Mouse (Mus musculus) CD8-positive naive resting alpha-beta T cell, adult 2 months (primary cell): ENCODE data around the gene Olfr691.
"Not testable (repeated sequence)": the region's sequence is repeated elsewhere in the genome, so short reads cannot be mapped to it uniquely, and the experiment has no call there.

Experiments used
- DNase-seq, 2 experiments: peaks; one replicate each; pipeline ENCODE4 v3.0.0; 2022; ENCODE audit warnings: low read depth in 2 of 2, low spot score in 2 of 2

Gene Olfr691

DNA sequence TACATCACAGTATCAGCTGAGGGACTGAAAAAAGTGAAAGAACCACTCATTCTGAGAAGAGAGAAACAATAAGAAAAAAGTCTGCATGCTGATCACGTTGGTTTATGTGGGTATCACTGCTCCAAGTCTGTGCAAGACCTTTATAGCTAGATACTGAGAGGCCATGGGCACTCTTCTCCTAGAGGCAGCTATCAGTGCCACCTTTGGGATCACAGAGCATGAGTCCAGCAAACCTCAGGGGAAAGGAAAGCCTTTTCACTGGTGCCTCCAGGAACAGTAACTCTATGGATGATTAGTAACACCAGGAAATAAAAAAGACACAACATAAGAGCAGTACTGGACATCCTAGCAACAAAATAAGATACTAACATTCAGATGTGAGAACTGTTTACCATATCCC lies at the start of gene Olfr691:
Gene Olfr691, minus strand, starts transcription at position 101 of the 400 bp plus-strand sequence.
- no peak for DNase-seq

- DNase-seq, result no peak
Measured at GRCm38 (mm10) chr7:105390236-105390635, 48.2 kb upstream of the Olfr691 start.

- DNase-seq, result no peak
Measured at GRCm38 (mm10) chr7:105387696-105388095, 45.6 kb upstream of the Olfr691 start.

GRCm38 (mm10) chr7:105380329-105380728 lies 38.3 kb upstream of the Olfr691 start:
- DNase-seq, result no peak

GRCm38 (mm10) chr7:105374866-105375265 lies 32.8 kb upstream of the Olfr691 start, which contains the start of gene Gm5901:
Gm5901 (plus strand) TSS chr7:105375038.
- no peak for DNase-seq

- no peak for DNase-seq
Measured at GRCm38 (mm10) chr7:105373976-105374375, 31.9 kb upstream of the Olfr691 start.

DNA sequence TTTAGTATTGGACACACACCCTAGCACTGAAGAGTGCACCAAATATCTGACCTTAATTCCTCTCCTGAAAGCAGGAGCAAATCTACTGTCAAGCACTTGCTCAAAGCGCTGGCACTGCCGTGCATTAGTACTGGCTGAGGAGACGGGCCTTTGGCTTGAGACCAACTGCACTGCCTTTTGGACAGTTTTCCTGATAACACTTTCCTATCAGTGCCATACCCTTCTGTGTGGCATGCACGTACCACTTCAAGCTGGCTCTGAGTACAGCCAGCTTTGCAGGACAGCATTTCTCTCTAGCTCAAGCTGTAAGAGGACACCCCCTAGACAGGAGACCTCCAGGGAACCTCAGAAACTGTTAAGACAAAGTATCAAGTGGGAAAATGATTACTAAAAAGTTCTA lies 31.4 kb upstream of the Olfr691 start:
- DNase-seq, result no peak

- DNase-seq, result no peak
Measured at GRCm38 (mm10) chr7:105372912-105373311, 30.8 kb upstream of the Olfr691 start.

GRCm38 (mm10) chr7:105368521-105368920 lies 26.5 kb upstream of the Olfr691 start:
- no peak for DNase-seq

DNA sequence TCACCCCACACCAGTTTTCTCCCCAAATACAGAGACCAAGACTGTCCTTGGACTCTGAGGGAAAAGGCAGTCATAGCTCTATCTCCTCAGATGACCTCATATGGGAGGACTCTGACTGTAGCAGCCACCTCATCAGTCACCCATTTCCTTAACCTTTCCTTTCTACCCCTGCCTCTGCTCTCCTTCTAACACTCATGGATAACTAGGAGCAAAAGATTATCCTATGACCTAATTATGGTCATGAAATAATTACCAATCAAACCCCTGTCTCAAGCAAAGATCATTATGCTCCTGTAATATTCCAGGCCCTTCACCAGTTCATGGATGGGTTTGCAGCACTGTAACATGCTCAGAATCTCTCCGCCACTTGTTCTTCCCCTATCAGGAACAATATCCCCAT lies 25.9 kb upstream of the Olfr691 start, which contains the start of gene Olfr692:
Gene Olfr692, plus strand, starts transcription at position 301 of the 400 bp plus-strand sequence.
- no peak for DNase-seq

DNA sequence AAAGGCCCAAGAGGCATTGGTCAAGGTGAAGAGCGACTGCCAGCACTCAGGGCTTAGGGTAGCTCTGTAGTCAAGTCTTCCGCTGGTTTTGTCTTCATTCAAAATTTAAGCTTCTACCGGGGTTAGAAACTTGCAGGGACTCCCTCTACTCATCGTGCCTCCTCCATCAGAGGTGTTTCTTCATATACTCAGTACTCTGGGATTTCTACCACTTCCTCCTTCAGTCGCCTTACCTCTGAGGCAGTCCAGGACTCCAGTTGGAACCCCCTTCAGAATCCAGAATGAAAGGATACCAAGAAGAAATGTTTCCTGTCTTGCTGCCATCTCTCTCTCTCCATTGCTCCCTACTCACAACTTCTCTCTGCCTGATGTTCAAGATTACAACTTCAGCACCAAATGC lies 25.2 kb upstream of the Olfr691 start:
- no peak for DNase-seq

- DNase-seq, result no peak
Measured at GRCm38 (mm10) chr7:105361713-105362112, 19.6 kb upstream of the Olfr691 start.

DNA sequence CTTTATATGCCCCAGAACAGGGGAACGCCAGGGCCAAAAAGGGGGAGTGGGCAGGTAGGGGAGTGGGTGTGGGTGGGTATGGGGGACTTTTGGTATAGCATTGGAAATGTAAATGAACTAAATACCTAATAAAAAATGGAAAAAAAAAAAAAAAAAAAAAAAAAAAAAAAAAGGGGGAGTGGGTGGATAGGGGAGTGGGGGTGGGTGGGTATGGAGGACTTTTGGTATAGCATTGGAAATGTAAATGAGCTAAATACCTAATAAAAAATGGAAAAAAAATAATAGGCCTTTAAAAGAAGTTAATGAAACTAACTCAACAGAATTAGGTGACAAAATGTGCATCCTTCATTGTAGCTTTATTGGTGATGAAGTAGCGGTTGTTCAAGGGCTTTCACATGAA lies 14.4 kb upstream of the Olfr691 start:
- not testable (repeated sequence) for DNase-seq

DNA sequence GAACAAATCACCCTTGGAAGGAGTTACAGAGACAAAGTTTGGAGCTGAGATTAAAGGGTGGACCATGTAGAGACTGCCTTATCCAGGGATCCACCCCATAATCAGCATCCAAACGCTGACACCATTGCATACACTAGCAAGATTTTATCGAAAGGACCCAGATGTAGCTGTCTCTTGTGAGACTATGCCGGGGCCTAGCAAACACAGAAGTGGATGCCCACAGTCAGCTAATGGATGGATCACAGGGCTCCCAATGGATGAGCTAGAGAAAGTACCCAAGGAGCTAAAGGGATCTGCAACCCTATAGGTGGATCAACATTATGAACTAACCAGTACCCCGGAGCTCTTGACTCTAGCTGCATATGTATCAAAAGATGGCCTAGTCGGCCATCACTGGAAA lies 14.0 kb upstream of the Olfr691 start:
- not testable (repeated sequence) for DNase-seq

GRCm38 (mm10) chr7:105342752-105343151 lies 682 bp upstream of the Olfr691 start:
- DNase-seq, result no peak

DNA sequence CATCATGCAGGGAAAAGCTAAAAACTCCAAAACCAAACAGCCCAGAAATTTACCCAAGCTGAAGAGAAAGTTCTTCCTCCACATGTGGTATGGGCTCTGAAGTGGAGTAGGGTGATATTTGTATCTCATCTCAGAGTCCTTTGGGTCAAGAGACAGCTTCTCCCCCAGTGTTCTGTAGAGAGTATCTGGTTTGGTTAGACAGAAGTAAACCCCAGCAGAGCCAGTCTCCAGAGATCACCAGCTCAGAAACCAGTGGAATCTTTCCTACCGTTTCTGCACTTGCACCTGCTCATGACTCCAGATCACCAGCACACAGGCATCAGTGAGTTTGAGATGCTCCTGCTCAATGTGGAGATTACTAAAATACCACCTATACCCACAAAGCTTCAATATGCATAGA lies 8.1 kb downstream of the Olfr691 start, which contains the start of gene Olfr690:
Gene Olfr690, minus strand, starts transcription at position 101 of the 400 bp plus-strand sequence.
- DNase-seq, result no peak

DNA sequence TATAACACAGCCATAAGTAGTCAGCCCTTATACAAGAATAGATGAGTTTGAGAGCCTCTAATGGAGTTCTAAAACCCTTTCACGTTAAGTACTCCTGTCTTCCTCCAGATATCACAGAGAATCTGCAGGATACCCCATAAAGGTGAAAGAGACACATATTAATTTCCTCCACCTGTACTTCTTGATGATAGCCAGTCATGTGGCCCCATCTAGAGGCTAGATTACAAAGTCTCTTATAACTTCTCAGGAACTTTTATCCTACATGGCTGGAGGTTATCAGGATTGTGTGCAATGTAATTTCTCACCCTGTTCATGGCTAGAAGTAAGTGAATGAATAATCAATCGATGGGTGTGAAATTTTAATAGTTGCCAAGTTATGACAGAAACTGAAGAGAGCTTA lies 16.8 kb downstream of the Olfr691 start:
- no peak for DNase-seq

DNA sequence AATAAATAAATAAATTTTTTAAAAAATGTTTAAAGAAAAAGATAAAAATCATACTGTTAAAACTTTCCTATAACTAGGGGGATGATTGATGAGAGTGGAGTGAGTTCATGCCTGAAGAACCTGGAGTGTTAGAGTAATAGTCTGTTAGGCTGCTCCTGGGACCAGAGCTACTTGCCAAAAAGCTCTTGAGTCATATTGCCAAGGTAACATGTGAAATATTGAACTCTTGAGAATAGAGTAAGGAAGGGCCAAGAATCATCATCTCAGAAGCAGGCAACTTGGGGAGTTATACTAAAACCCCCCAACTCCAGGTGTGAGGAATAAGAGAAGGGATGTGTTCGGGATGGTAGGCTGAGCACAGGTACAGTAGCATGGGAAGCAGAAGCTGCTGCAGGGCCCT lies 31.2 kb downstream of the Olfr691 start, which contains the start of gene Olfr689:
Gene Olfr689, plus strand, starts transcription at position 301 of the 400 bp plus-strand sequence.
- no peak for DNase-seq

DNA sequence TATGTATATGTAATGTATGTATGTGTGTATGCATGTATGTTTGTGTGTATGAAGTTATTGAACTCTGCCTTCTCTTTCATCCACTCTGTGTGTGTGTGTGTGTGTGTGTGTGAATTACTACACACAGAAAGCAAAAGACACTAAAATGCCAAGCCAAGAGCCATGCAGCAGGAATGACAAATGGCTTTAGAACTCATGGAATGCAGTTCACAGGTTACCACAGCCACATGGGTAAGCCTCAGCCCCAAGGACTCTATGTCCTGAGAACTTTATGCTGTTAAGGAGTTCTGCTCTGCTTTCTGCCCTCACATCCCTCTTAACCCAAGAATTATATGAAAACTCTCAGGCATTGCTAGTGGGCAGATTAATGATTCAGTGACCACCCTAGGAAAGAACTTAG lies 52.0 kb downstream of the Olfr691 start:
- DNase-seq, result no peak

DNA sequence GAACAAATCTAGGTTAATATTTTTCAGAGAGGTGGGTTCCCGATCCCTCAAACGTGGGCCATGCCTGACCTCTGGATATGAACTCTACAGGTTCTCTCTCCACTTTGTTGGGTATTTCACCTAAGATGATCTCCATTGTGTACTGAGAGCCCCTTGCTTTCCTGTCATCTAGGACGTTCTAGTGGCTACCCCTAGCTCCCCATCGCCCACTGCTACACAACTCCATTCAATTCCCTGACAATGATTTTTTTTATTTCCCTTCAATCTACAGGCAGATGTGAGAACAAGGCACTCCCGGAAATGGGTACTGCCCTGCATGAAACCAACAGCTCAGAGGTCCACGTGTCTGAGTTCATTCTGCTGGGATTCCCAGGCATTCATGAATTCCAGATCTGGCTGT lies 54.3 kb downstream of the Olfr691 start, which contains the start of gene Olfr688:
Gene Olfr688, plus strand, starts transcription at position 301 of the 400 bp plus-strand sequence.
- DNase-seq, result no peak
